Mouse (Mus musculus): Measurements from ENCODE around the gene Pde9a. TPM values are rescaled to one million over a fixed set of nuclear protein-coding genes. Genes with fewer than 3 reads are reported as not detected.
A peak's percentile ranks its signal among the peaks of the same experiment; 100 is the strongest.

The Pde9a gene
- total RNA-seq, 2 experiments from 2014 or later: 0.79 TPM; not detected in 1

GRCm38 (mm10) chr17:31510944-31511343 is 124.9 kb downstream of the Pde9a start:
- ATAC-seq (replicated peaks; ENCODE audit: poor library complexity): no peak

GRCm38 (mm10) chr17:31511792-31512495 is 125.9 kb downstream of the Pde9a start:
- peak; percentile 98 for ATAC-seq (replicated peaks; ENCODE audit: poor library complexity)

DNA sequence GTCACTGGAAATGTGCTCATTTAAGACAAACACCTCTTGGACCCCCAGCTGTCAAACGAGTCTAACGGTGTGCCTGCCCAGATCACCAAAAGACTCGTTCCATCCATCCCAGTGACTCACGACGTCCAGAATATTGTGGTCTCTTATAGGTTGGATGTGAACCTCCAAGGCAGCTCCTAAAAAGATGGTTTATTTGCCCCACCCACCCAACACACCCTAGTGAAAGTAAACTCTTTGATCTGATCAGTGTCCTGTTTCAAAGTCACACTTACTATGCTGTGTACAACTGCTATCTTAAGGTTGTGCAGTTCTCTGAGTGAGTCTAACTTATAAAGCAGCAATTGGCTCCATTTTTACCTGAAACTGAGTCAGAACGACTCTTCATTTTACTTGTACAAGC is 126.6 kb downstream of the Pde9a start:
- ATAC-seq (replicated peaks; ENCODE audit: poor library complexity): no peak

- ATAC-seq (replicated peaks; ENCODE audit: poor library complexity): no peak
Measured at GRCm38 (mm10) chr17:31514696-31515095, 128.7 kb downstream of the Pde9a start.

- ATAC-seq (replicated peaks; ENCODE audit: poor library complexity): peak; percentile 43
Measured at GRCm38 (mm10) chr17:31519344-31519945, 133.4 kb downstream of the Pde9a start.

GRCm38 (mm10) chr17:31519946-31520838 is 134.2 kb downstream of the Pde9a start, which contains the start of the genes Wdr4 and Ndufv3:
TSS of gene Wdr4 (minus strand) at chr17:31519980.
TSS of gene Ndufv3 (plus strand) at chr17:31520115.
- ATAC-seq (replicated peaks; ENCODE audit: poor library complexity): peak; percentile 97

- no peak for ATAC-seq (replicated peaks; ENCODE audit: poor library complexity)
Measured at GRCm38 (mm10) chr17:31520895-31521294, 134.9 kb downstream of the Pde9a start.

GRCm38 (mm10) chr17:31521948-31522347 is 135.9 kb downstream of the Pde9a start:
- no peak for ATAC-seq (replicated peaks; ENCODE audit: poor library complexity)

DNA sequence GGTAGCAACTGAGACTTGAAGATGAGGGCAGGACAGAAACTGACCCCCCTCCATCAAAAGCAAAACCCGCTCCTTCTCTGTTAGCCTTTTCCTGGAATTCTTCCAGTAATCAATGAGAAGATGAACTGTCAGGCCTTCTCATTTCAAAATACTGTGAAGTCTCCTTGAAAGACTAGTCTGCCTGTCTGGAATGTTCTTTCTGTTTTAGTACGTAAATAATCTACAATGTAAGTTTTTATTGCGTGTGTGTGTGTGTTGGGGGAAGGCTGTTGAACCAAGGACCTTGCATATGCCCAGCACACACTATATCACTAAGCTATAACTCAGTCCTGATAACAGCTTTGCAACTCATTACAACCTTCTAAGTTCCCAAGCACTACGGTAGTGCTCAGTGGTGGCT is 139.1 kb downstream of the Pde9a start:
- ATAC-seq (replicated peaks; ENCODE audit: poor library complexity): no peak

DNA sequence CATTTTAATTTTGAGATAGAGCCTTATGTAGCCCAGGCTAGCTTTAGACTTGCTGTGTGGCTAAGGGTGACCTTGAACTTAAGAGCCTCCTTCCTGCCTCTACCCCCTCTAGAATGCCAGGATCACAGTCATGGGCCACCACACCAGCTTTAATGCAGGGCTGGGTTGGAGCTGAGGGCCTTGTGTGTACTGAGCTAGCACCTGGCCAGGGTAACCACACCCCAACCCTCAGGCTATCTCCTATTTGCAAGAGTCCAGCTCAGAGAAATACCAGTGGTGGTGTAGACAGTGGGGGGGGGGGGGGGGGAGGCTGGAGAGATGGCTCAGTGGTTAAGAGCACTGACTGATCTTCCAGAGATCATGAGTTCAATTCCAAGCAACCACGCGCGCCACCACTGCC is 139.8 kb downstream of the Pde9a start:
- ATAC-seq (replicated peaks; ENCODE audit: poor library complexity): no peak

Other genes with a start within 250 kb of the Pde9a start
- not detected in 2 replicates for gene Tff2, start 241.9 kb upstream of the Pde9a start, total RNA-seq (2015)
- gene Tff2, start 241.9 kb upstream of the Pde9a start, total RNA-seq (2017): not detected in 2 replicates
- gene Tff1, start 220.9 kb upstream of the Pde9a start, total RNA-seq (2015): not detected in 2 replicates
- gene Tff1, start 220.9 kb upstream of the Pde9a start, total RNA-seq (2017): not detected in 2 replicates
- 5.6 and 7.6 TPM in 2 replicates for gene Tmprss3, start 187.2 kb upstream of the Pde9a start, total RNA-seq (2015)
- 2.4 and 2.9 TPM in 2 replicates for gene Tmprss3, start 187.2 kb upstream of the Pde9a start, total RNA-seq (2017)
- gene Ubash3a, start 178.3 kb upstream of the Pde9a start, total RNA-seq (2015): 29.7 and 33.6 TPM in 2 replicates
- 36.7 and 41.7 TPM in 2 replicates for gene Ubash3a, start 178.3 kb upstream of the Pde9a start, total RNA-seq (2017)
- 0.72 and 1.4 TPM in 2 replicates for gene Rsph1, start 108.8 kb upstream of the Pde9a start, total RNA-seq (2015)
- gene Rsph1, start 108.8 kb upstream of the Pde9a start, total RNA-seq (2017): 1.8 and 3.0 TPM in 2 replicates
- 9.8 TPM in 2 replicates for gene Slc37a1, start 99.4 kb upstream of the Pde9a start, total RNA-seq (2015)
- gene Slc37a1, start 99.4 kb upstream of the Pde9a start, total RNA-seq (2017): 6.2 and 8.3 TPM in 2 replicates
- gene Wdr4, start 133.8 kb downstream of the Pde9a start, total RNA-seq (2015): 8.8 and 9.3 TPM in 2 replicates
- gene Wdr4, start 133.8 kb downstream of the Pde9a start, total RNA-seq (2017): 20.5 and 21.9 TPM in 2 replicates
- 120 and 129 TPM in 2 replicates for gene Ndufv3, start 133.9 kb downstream of the Pde9a start, total RNA-seq (2015)
- gene Ndufv3, start 133.9 kb downstream of the Pde9a start, total RNA-seq (2017): 209 and 291 TPM in 2 replicates
- gene Pknox1, start 178.5 kb downstream of the Pde9a start, total RNA-seq (2015): 15.0 and 18.9 TPM in 2 replicates
- 19.8 and 21.2 TPM in 2 replicates for gene Pknox1, start 178.5 kb downstream of the Pde9a start, total RNA-seq (2017)